In genomic region chr4:105877246-105877645, GRCm38 (mm10) we compare ENCODE assay signal across 24 mouse cellular contexts.
A peak's percentile ranks its signal among the peaks of the same experiment; 100 is the strongest.
DNase-seq lines count a peak whose midpoint lies in the region; ATAC-seq lines count a peak whose summit lies in the region.
"Had no signal": no experiment of that assay in that cellular context is flagged by ENCODE, and none has a peak within 500 bp of the region (broad histone marks: within the 10 kb centered on the region; RNA-seq: fewer than 3 reads in every experiment).

No protein-coding gene starts in this region.

- peaks cover 2% of the 10 kb centered on the region; the same call in 1 of the 2 replicates for H3K4me1 ChIP-seq in embryonic facial prominence, embryonic 14.5 days (ENCODE audit: control insufficient read depth, insufficient read depth, low read length)
- H3K4me1 ChIP-seq in embryonic facial prominence, embryonic 10.5 days, result peaks cover 13% of the 10 kb centered on the region; the same call in 1 of the 2 replicates
- H3K4me1 ChIP-seq: forebrain, embryonic 10.5 days had no signal

- no peaks in the 10 kb centered on the region for H3K36me3 ChIP-seq in embryonic facial prominence, embryonic 14.5 days (ENCODE audit: control insufficient read depth, insufficient read depth, low read length)
- H3K36me3 ChIP-seq in embryonic facial prominence, embryonic 10.5 days (replicated peaks), result no peaks in the 10 kb centered on the region
- H3K36me3 ChIP-seq: embryonic facial prominence, embryonic 12.5 days; embryonic facial prominence, embryonic 15.5 days; forebrain, embryonic 10.5 days; forebrain, embryonic 12.5 days; G1E had no signal

- no peak overlapping the region for H3K9ac ChIP-seq in embryonic facial prominence, embryonic 14.5 days (ENCODE audit: low read depth, low read length)
- H3K9ac ChIP-seq: embryonic facial prominence, embryonic 12.5 days; embryonic facial prominence, embryonic 15.5 days; forebrain, embryonic 12.5 days had no signal

- H3K27ac ChIP-seq in embryonic facial prominence, embryonic 14.5 days (replicated peaks; ENCODE audit: low read depth, low read length), result no peak overlapping the region
- no peak overlapping the region for H3K27ac ChIP-seq in embryonic facial prominence, embryonic 10.5 days (replicated peaks)
- H3K27ac ChIP-seq: embryonic facial prominence, embryonic 12.5 days; embryonic facial prominence, embryonic 15.5 days; forebrain, embryonic 10.5 days; forebrain, embryonic 12.5 days had no signal

- peak; percentile 62 for DNase-seq in embryonic facial prominence, embryonic 14.5 days (ENCODE audit: low spot score)
- DNase-seq in embryonic facial prominence, embryonic 10.5 days (ENCODE audit: low spot score), result no peak
- DNase-seq in 3T3-L1 (ENCODE audit: low read depth, low spot score), result peak; percentile 61
- peak; percentile 78 for DNase-seq in NIH3T3 (ENCODE audit: low read depth)
- DNase-seq in left cerebral cortex, adult 11 months (ENCODE audit: low spot score), result no peak
- DNase-seq: adrenal gland, adult 2 months; adrenal gland, postnatal 10 days; adrenal gland, postnatal 25 days; cerebellum, adult 11 months; cerebellum, adult 18-20 months; cerebellum, adult 8-10 months; cerebellum, adult 9-11 months; cerebellum, postnatal 14 days; cerebellum, postnatal 36 days; embryo, embryonic 11 days had no signal

- H3K9me3 ChIP-seq in embryonic facial prominence, embryonic 14.5 days (ENCODE audit: control insufficient read depth, low read length), result no peaks in the 10 kb centered on the region
- no peaks in the 10 kb centered on the region for H3K9me3 ChIP-seq in embryonic facial prominence, embryonic 10.5 days
- H3K9me3 ChIP-seq: embryonic facial prominence, embryonic 12.5 days; embryonic facial prominence, embryonic 15.5 days; forebrain, embryonic 10.5 days; forebrain, embryonic 12.5 days had no signal

- H3K4me2 ChIP-seq in embryonic facial prominence, embryonic 14.5 days (ENCODE audit: low read depth, low read length), result no peak overlapping the region
- H3K4me2 ChIP-seq: embryonic facial prominence, embryonic 12.5 days; embryonic facial prominence, embryonic 15.5 days; forebrain, embryonic 12.5 days had no signal

- 35% methylated on average over 5 of the region's 5 CpGs for WGBS in embryonic facial prominence, embryonic 14.5 days
- 72% methylated on average over 5 of the region's 5 CpGs for WGBS in embryonic facial prominence, embryonic 10.5 days

- no peaks in the 10 kb centered on the region for H3K27me3 ChIP-seq in embryonic facial prominence, embryonic 14.5 days (replicated peaks; ENCODE audit: control insufficient read depth, insufficient read depth, low read length)
- no peaks in the 10 kb centered on the region for H3K27me3 ChIP-seq in embryonic facial prominence, embryonic 10.5 days (replicated peaks; ENCODE audit: low read depth, poor library complexity, severe bottlenecking)
- H3K27me3 ChIP-seq: embryonic facial prominence, embryonic 12.5 days; embryonic facial prominence, embryonic 15.5 days; forebrain, embryonic 12.5 days had no signal

- no peak overlapping the region for H3K4me3 ChIP-seq in embryonic facial prominence, embryonic 14.5 days (ENCODE audit: low read depth, low read length)
- H3K4me3 ChIP-seq in embryonic facial prominence, embryonic 10.5 days, result no peak overlapping the region
- H3K4me3 ChIP-seq: embryonic facial prominence, embryonic 12.5 days; embryonic facial prominence, embryonic 15.5 days; erythroblast, embryonic 14.5 days; forebrain, embryonic 10.5 days; forebrain, embryonic 12.5 days had no signal

- no peak for ATAC-seq in embryonic facial prominence, embryonic 14.5 days (ENCODE audit: low read depth)
- ATAC-seq: CD4-positive, CD25-positive, alpha-beta regulatory T cell, adult 4 months; forebrain, embryonic 14.5 days; forebrain, embryonic 16.5 days had no signal

Comparison
In these comparisons a context has a peak if more than half of its experiments do, and no peak if none do; other contexts are left out.
1. DNase-seq: peak in embryonic facial prominence, embryonic 14.5 days (single experiment), 3T3-L1 (single experiment) and NIH3T3 (single experiment); none in embryonic facial prominence, embryonic 10.5 days (single experiment) and left cerebral cortex, adult 11 months (single experiment).